Mouse (Mus musculus) myocyte (in vitro differentiated cells): ENCODE results near the gene Rab9. TPM values are rescaled to one million over a fixed set of nuclear protein-coding genes. Genes with fewer than 3 reads are reported as not detected.
"Not testable (repeated sequence)": the region's sequence is repeated elsewhere in the genome, so short reads cannot be mapped to it uniquely, and the experiment has no call there.

Source experiments
- H3K27me3 ChIP-seq: one replicate; pipeline ENCODE4 v1.6.1; 2011; ENCODE audit not compliant: control insufficient read depth, insufficient read depth, insufficient read length
- H3K36me3 ChIP-seq: one replicate; pipeline ENCODE4 v1.6.1; 2011; ENCODE audit not compliant: control insufficient read depth, insufficient read depth
- H3K4me2 ChIP-seq: one replicate; pipeline ENCODE4 v1.6.1; 2011; ENCODE audit warnings: low read depth, control low read depth
- H3K4me3 ChIP-seq: one replicate; pipeline ENCODE4 v1.5.1; 2011; ENCODE audit warnings: mild to moderate bottlenecking, control low read depth, moderate library complexity
- H3K79me2 ChIP-seq: one replicate; pipeline ENCODE4 v1.6.1; 2011; ENCODE audit not compliant: control insufficient read depth, insufficient read depth
- H3ac ChIP-seq: one replicate; pipeline ENCODE4 v1.6.1; 2011; ENCODE audit not compliant: control insufficient read depth, insufficient read length
- CEBPB ChIP-seq: IDR thresholded peaks from 2 replicates; pipeline ENCODE4 v1.6.1; 2011; ENCODE audit warnings: mild to moderate bottlenecking, moderate library complexity; ENCODE audit not compliant: poor library complexity, insufficient read depth, severe bottlenecking
- E2F4 ChIP-seq: IDR thresholded peaks from one replicate; pipeline ENCODE4 v1.6.1; 2011; ENCODE audit warnings: mild to moderate bottlenecking, control low read depth, moderate library complexity; ENCODE audit not compliant: insufficient read depth
- MAX ChIP-seq: IDR thresholded peaks from one replicate; pipeline ENCODE4 v1.6.1; 2011; ENCODE audit warnings: low read depth, mild to moderate bottlenecking, control low read depth
- MYOD1 ChIP-seq, 3 experiments: IDR thresholded peaks; one replicate each; pipeline ENCODE4 v1.6.1; 2011; ENCODE audit warnings: control low read depth in 2 of 3, low read depth in 2 of 3, mild to moderate bottlenecking in 2 of 3, moderate library complexity in 1 of 3; ENCODE audit not compliant: insufficient read length in 2 of 3, control insufficient read depth in 1 of 3
- MYOG ChIP-seq, 3 experiments: IDR thresholded peaks; one replicate each; pipeline ENCODE4 v1.6.1; 2011; ENCODE audit warnings: control low read depth in 2 of 3, low read depth in 2 of 3, mild to moderate bottlenecking in 2 of 3; ENCODE audit not compliant: insufficient read length in 2 of 3, control insufficient read depth in 1 of 3, insufficient read depth in 1 of 3
- POLR2A ChIP-seq: IDR thresholded peaks from one replicate; pipeline ENCODE4 v1.6.1; 2011; ENCODE audit warnings: low read depth, mild to moderate bottlenecking, control low read depth, moderate library complexity; ENCODE audit not compliant: insufficient read length
- POLR2AphosphoS2 ChIP-seq: IDR thresholded peaks from one replicate; pipeline ENCODE4 v1.6.1; 2011; ENCODE audit warnings: low read depth, control low read depth; ENCODE audit not compliant: insufficient read length
- REST ChIP-seq: IDR thresholded peaks from one replicate; pipeline ENCODE4 v1.6.1; 2011; ENCODE audit warnings: mild to moderate bottlenecking, control low read depth, moderate library complexity; ENCODE audit not compliant: insufficient read depth, insufficient read length
- SRF ChIP-seq: IDR thresholded peaks from one replicate; pipeline ENCODE4 v1.6.1; 2011; ENCODE audit warnings: low read depth; ENCODE audit not compliant: control insufficient read depth, insufficient read length
- TCF12 ChIP-seq: IDR thresholded peaks from one replicate; pipeline ENCODE4 v1.6.1; 2011; ENCODE audit warnings: mild to moderate bottlenecking, control low read depth; ENCODE audit not compliant: poor library complexity, insufficient read depth, severe bottlenecking
- TCF3 ChIP-seq: IDR thresholded peaks from one replicate; pipeline ENCODE4 v1.6.1; 2011; ENCODE audit warnings: low read depth, control low read depth; ENCODE audit not compliant: insufficient read length
- USF1 ChIP-seq: IDR thresholded peaks from one replicate; pipeline ENCODE4 v1.6.1; 2011; ENCODE audit warnings: low read depth, mild to moderate bottlenecking, control low read depth, moderate library complexity
- polyA plus RNA-seq: library from polyadenylated mRNA; unstranded; fragments of >200 nt; fragmentation: generic; extraction: Trizol; gene quantifications from one replicate; pipeline ENCODE4 v1.2.1, GENCODE M21; 2012; ENCODE audit warnings: missing spikeins

Rab9 gene
- polyA plus RNA-seq, 1 experiment, result 20.8 TPM

- no peaks in the 10 kb centered on the region for H3K27me3 ChIP-seq
- H3K4me2 ChIP-seq, result no peak overlapping the region
- TF ChIP-seq POLR2A, result no peak
- no peak for TF ChIP-seq MYOD1 (IDR thresholded peaks at IDR 0.05; ENCODE audit: control insufficient read depth in 1 of 3, insufficient read length in 2 of 3, low read depth in 2 of 3)
- no peak for TF ChIP-seq REST
- TF ChIP-seq SRF, result no peak
- no peak for TF ChIP-seq POLR2AphosphoS2
- TF ChIP-seq E2F4, result no peak
- no peak for TF ChIP-seq CEBPB
- TF ChIP-seq USF1, result no peak
- TF ChIP-seq TCF3, result no peak
- no peak for TF ChIP-seq TCF12
- TF ChIP-seq MAX, result no peak
- no peak for TF ChIP-seq MYOG (IDR thresholded peaks at IDR 0.05; ENCODE audit: control insufficient read depth in 1 of 3, insufficient read depth in 1 of 3, insufficient read length in 2 of 3, low read depth in 2 of 3)
- no peak overlapping the region for H3K4me3 ChIP-seq
- no peaks in the 10 kb centered on the region for H3K36me3 ChIP-seq
- H3ac ChIP-seq, result no peak overlapping the region
- no peaks in the 10 kb centered on the region for H3K79me2 ChIP-seq
Measured at GRCm38 (mm10) chrX:166516631-166517030, 37.0 kb upstream of the Rab9 start.

DNA sequence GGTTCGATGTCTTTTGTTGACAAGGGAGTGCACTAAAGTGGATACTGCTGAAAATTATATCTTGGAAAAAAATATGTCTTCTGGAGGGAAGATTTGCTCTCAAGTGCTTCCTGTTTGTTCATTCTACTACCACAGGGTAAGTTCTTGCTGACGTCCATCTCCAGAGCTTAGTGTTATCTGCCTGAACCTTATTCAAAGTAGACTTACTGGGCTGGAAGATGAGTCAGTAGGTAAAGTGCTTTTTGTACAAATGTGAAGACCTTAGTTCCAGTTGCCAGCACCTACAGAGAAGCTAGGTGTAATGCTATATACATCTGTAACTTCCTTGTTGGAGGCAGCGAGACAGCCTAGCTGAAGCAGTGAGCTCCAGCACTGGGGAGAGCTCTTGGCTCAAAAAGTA is 36.3 kb upstream of the Rab9 start:
- Histone ChIP-seq H3K79me2 (no peaks in the 10 kb centered on the region), H3K4me2 (no peak overlapping the region), H3K27me3 (no peaks in the 10 kb centered on the region), H3K36me3 (no peaks in the 10 kb centered on the region), H3K4me3 (no peak overlapping the region), H3ac (no peak overlapping the region)
- no peak for TF ChIP-seq MYOG (IDR thresholded peaks at IDR 0.05; ENCODE audit: control insufficient read depth in 1 of 3, insufficient read depth in 1 of 3, insufficient read length in 2 of 3, low read depth in 2 of 3)
- no peak for TF ChIP-seq USF1
- TF ChIP-seq POLR2AphosphoS2, result no peak
- no peak for TF ChIP-seq POLR2A
- TF ChIP-seq TCF12, result no peak
- TF ChIP-seq REST, result no peak
- no peak for TF ChIP-seq CEBPB
- TF ChIP-seq E2F4, result no peak
- TF ChIP-seq MAX, result no peak
- TF ChIP-seq MYOD1 (IDR thresholded peaks at IDR 0.05; ENCODE audit: control insufficient read depth in 1 of 3, insufficient read length in 2 of 3, low read depth in 2 of 3), result no peak
- TF ChIP-seq TCF3, result no peak
- no peak for TF ChIP-seq SRF

GRCm38 (mm10) chrX:166514035-166514434 is 34.4 kb upstream of the Rab9 start:
- H3ac ChIP-seq, H3K36me3 ChIP-seq, H3K4me3 ChIP-seq, H3K4me2 ChIP-seq, H3K27me3 ChIP-seq, H3K79me2 ChIP-seq: not testable (repeated sequence)

- H3K36me3 ChIP-seq, result no peaks in the 10 kb centered on the region
- no peak for TF ChIP-seq REST
- TF ChIP-seq POLR2AphosphoS2, result no peak
- TF ChIP-seq CEBPB, result no peak
- no peak for TF ChIP-seq SRF
- no peak for TF ChIP-seq USF1
- no peak overlapping the region for H3K4me3 ChIP-seq
- no peaks in the 10 kb centered on the region for H3K79me2 ChIP-seq
- H3K4me2 ChIP-seq, result no peak overlapping the region
- no peaks in the 10 kb centered on the region for H3K27me3 ChIP-seq
- no peak overlapping the region for H3ac ChIP-seq
Measured at GRCm38 (mm10) chrX:166512071-166512470, 32.4 kb upstream of the Rab9 start.

GRCm38 (mm10) chrX:166511107-166511506 is 31.4 kb upstream of the Rab9 start:
- no peak overlapping the region for H3ac ChIP-seq
- H3K4me2 ChIP-seq, result peak overlapping the region; percentile 72
- no peaks in the 10 kb centered on the region for H3K36me3 ChIP-seq
- H3K79me2 ChIP-seq, result no peaks in the 10 kb centered on the region
- TF ChIP-seq MYOD1 (IDR thresholded peaks at IDR 0.05; ENCODE audit: control insufficient read depth in 1 of 3, insufficient read length in 2 of 3, low read depth in 2 of 3) (no peak), MAX (no peak)
- H3K4me3 ChIP-seq, result peak overlapping the region; percentile 43
- H3K27me3 ChIP-seq, result no peaks in the 10 kb centered on the region
